Mouse (Mus musculus) liver, adult 2 months (tissue): Measurements from ENCODE around the gene Prf1. TPM values are rescaled to one million over a fixed set of nuclear protein-coding genes. Genes with fewer than 3 reads are reported as not detected.

Source experiments
- DNase-seq: peaks from one replicate; pipeline ENCODE4 v3.0.0-alpha.2; 2011; ENCODE audit warnings: low read depth, low spot score; ENCODE audit errors: extremely low read depth
- H3K27ac ChIP-seq: fragments of 200-500 bp; replicated peaks from 2 replicates; pipeline ENCODE4 v1.5.1; 2012; ENCODE audit warnings: low read depth, mild to moderate bottlenecking, control low read depth, inconsistent platforms, low read length; ENCODE audit not compliant: insufficient read depth
- H3K27me3 ChIP-seq: fragments of 200-500 bp; 2 replicates; pipeline ENCODE4 v1.6.1; 2012; ENCODE audit warnings: mild to moderate bottlenecking, moderate library complexity, low read length, inconsistent platforms; ENCODE audit not compliant: control insufficient read depth, insufficient read depth
- H3K36me3 ChIP-seq: fragments of 200-500 bp; 2 replicates; pipeline ENCODE4 v1.6.1; 2012; ENCODE audit warnings: low read length, inconsistent platforms; ENCODE audit not compliant: control insufficient read depth, insufficient read depth
- H3K4me1 ChIP-seq: fragments of 200-500 bp; 2 replicates; pipeline ENCODE4 v1.6.1; 2011; ENCODE audit warnings: low read length; ENCODE audit not compliant: control insufficient read depth, insufficient read depth
- H3K4me3 ChIP-seq: fragments of 200-500 bp; 2 replicates; pipeline ENCODE4 v1.5.1; 2011; ENCODE audit warnings: low read depth, mild to moderate bottlenecking, control low read depth, low read length, moderate library complexity; ENCODE audit not compliant: insufficient read depth
- H3K79me2 ChIP-seq: fragments of 200-500 bp; 2 replicates; pipeline ENCODE4 v1.6.1; 2012; ENCODE audit warnings: inconsistent platforms, mild to moderate bottlenecking, low read length, moderate library complexity; ENCODE audit not compliant: control insufficient read depth, insufficient read depth
- H3K9ac ChIP-seq: fragments of 200-500 bp; 2 replicates; pipeline ENCODE4 v1.6.1; 2012; ENCODE audit warnings: low read depth, mild to moderate bottlenecking, control low read depth, inconsistent platforms, low read length
- CTCF ChIP-seq: fragments of 200-500 bp; IDR thresholded peaks from 2 replicates; pipeline ENCODE4 v1.5.1; 2011; ENCODE audit warnings: low read depth, low read length, control low read depth
- POLR2A ChIP-seq: fragments of 200-500 bp; IDR thresholded peaks from 2 replicates; pipeline ENCODE4 v1.6.1; 2011; ENCODE audit warnings: low read length, control low read depth; ENCODE audit not compliant: insufficient read depth; ENCODE audit errors: extremely low read depth
- WGBS: fragments of 180-500 bp; shearing (Covaris S2); methylation state at CpG from one replicate; pipeline ENCODE4 v1.1.7; 2018; 5-methylcytosine and 5-hydroxymethylcytosine counted together
- polyA plus RNA-seq: library from polyadenylated mRNA; depleted of rRNA; stranded (reverse); fragments of >200 nt; gene quantifications from 2 replicates; pipeline ENCODE4 v1.2.3, GENCODE M21; 2012; rRNA removed
- total RNA-seq: library from RNA; depleted of rRNA; stranded (reverse); fragments of >200 nt; gene quantifications from 2 replicates; pipeline ENCODE4 v1.2.3, GENCODE M21; 2014; rRNA removed

Prf1 gene
- total and polyA plus RNA-seq, 2 experiments = 0.18 to 0.28 TPM

GRCm38 (mm10) chr10:61351216-61351615, 53.6 kb downstream of the Prf1 start:
- Histone ChIP-seq H3K4me3 (no peak overlapping the region), H3K27ac (no peak overlapping the region), H3K9ac (no peak overlapping the region), H3K79me2 (no peaks in the 10 kb centered on the region), H3K27me3 (no peaks in the 10 kb centered on the region), H3K4me1 (no peaks in the 10 kb centered on the region), H3K36me3 (peaks cover 3% of the 10 kb centered on the region; the same call in 1 of the 2 replicates)
- WGBS = 78% methylated on average over 4 of the region's 4 CpGs
- DNase-seq = no peak
- TF ChIP-seq POLR2A (no peak), CTCF (no peak)

Other genes starting within 250 kb of the Prf1 start
- gene Pcbd1, start 208.5 kb upstream of the Prf1 start, total RNA-seq = 330 and 347 TPM in 2 replicates
- 340 and 409 TPM in 2 replicates for gene Pcbd1, start 208.5 kb upstream of the Prf1 start, polyA plus RNA-seq
- 43.7 and 57.2 TPM in 2 replicates for gene Sgpl1, start 150.1 kb upstream of the Prf1 start, total RNA-seq
- gene Sgpl1, start 150.1 kb upstream of the Prf1 start, polyA plus RNA-seq = 36.3 and 39.9 TPM in 2 replicates
- not detected in 2 replicates for gene Tbata, start 125.9 kb upstream of the Prf1 start, total RNA-seq
- gene Tbata, start 125.9 kb upstream of the Prf1 start, polyA plus RNA-seq = not detected in 2 replicates
- gene Adamts14, start 24.4 kb upstream of the Prf1 start, total RNA-seq = 0.55 and 0.60 TPM in 2 replicates
- gene Adamts14, start 24.4 kb upstream of the Prf1 start, polyA plus RNA-seq = 0.61 and 0.73 TPM in 2 replicates
- 7.5 and 8.0 TPM in 2 replicates for gene Pald1, start 85.7 kb downstream of the Prf1 start, total RNA-seq
- 6.6 and 8.1 TPM in 2 replicates for gene Pald1, start 85.7 kb downstream of the Prf1 start, polyA plus RNA-seq
- 0.18 and 0.27 TPM in 2 replicates for gene Nodal, start 120.1 kb downstream of the Prf1 start, total RNA-seq
- 0.06 and 0.17 TPM in 2 replicates for gene Nodal, start 120.1 kb downstream of the Prf1 start, polyA plus RNA-seq
- 28.2 and 51.6 TPM in 2 replicates for gene Eif4ebp2, start 154.8 kb downstream of the Prf1 start, total RNA-seq
- 117 and 136 TPM in 2 replicates for gene Eif4ebp2, start 154.8 kb downstream of the Prf1 start, polyA plus RNA-seq
- 2.3 and 2.4 TPM in 2 replicates for gene Lrrc20, start 178.0 kb downstream of the Prf1 start, total RNA-seq
- 4.8 and 5.4 TPM in 2 replicates for gene Lrrc20, start 178.0 kb downstream of the Prf1 start, polyA plus RNA-seq